Mouse (Mus musculus) forebrain, embryonic 15.5 days (tissue): ENCODE results near the gene Zswim7. TPM values are rescaled to one million over a fixed set of nuclear protein-coding genes. Genes with fewer than 3 reads are reported as not detected.

Experiments used
- polyA plus RNA-seq: library from polyadenylated mRNA; unstranded; fragments of >200 nt; fragmentation: Nextera tagmentation; extraction: Ambion mirVana; gene quantifications from 2 replicates; pipeline ENCODE4 v1.2.1, GENCODE M21; 2015

Gene Zswim7
- polyA plus RNA-seq, 1 experiment from 2014 or later = 9.8 TPM

Other genes with a start within 250 kb of the Zswim7 start
- 2.2 and 2.4 TPM in 2 replicates for gene Adora2b, start 32.4 kb downstream of the Zswim7 start, polyA plus RNA-seq
- 33.1 and 33.9 TPM in 2 replicates for gene Ttc19, start 98 bp upstream of the Zswim7 start, polyA plus RNA-seq
- 5.4 and 5.5 TPM in 2 replicates for gene Pigl, start 177.1 kb upstream of the Zswim7 start, polyA plus RNA-seq
- gene Ncor1, start 177.2 kb upstream of the Zswim7 start, polyA plus RNA-seq = 212 and 213 TPM in 2 replicates